Mouse (Mus musculus) neural tube, embryonic 10.5 days (tissue): ENCODE data around the gene Rims3.

Source experiments
- DNase-seq: peaks from one replicate; pipeline ENCODE4 v3.0.0-alpha.2; 2017; ENCODE audit warnings: low spot score; ENCODE audit errors: extremely low spot score

Gene Rims3

GRCm38 (mm10) chr4:120854588-120855319, at the start of gene Rims3:
TSS of gene Rims3 (plus strand) at chr4:120854816.
- DNase-seq, result peak; percentile 73

- DNase-seq, result no peak
These were observed 48.8 kb upstream of the Rims3 start for GRCm38 (mm10) chr4:120805816-120806215.

GRCm38 (mm10) chr4:120813762-120814161, 40.9 kb upstream of the Rims3 start:
- no peak for DNase-seq

- DNase-seq, result no peak
These were observed 40.4 kb upstream of the Rims3 start for GRCm38 (mm10) chr4:120814171-120814570.

- no peak for DNase-seq
These were observed 39.5 kb upstream of the Rims3 start for GRCm38 (mm10) chr4:120815163-120815562.

- peak; percentile 66 for DNase-seq
These were observed 38.8 kb upstream of the Rims3 start for GRCm38 (mm10) chr4:120815622-120816334.

GRCm38 (mm10) chr4:120817002-120817774, 37.4 kb upstream of the Rims3 start:
- DNase-seq, result no peak

GRCm38 (mm10) chr4:120817951-120818350, 36.7 kb upstream of the Rims3 start:
- DNase-seq, result no peak

- DNase-seq, result no peak
These were observed 35.3 kb upstream of the Rims3 start for GRCm38 (mm10) chr4:120819296-120819695.

- no peak for DNase-seq
These were observed 34.7 kb upstream of the Rims3 start for GRCm38 (mm10) chr4:120819871-120820270.

- no peak for DNase-seq
These were observed 32.3 kb upstream of the Rims3 start for GRCm38 (mm10) chr4:120822191-120822911.

- peak; percentile 93 for DNase-seq
These were observed 29.5 kb upstream of the Rims3 start for GRCm38 (mm10) chr4:120825100-120825553.

- peak; percentile 96 for DNase-seq
These were observed 28.9 kb upstream of the Rims3 start for GRCm38 (mm10) chr4:120825577-120826326.

- DNase-seq, result peak; percentile 13
These were observed 28.2 kb upstream of the Rims3 start for GRCm38 (mm10) chr4:120826418-120826817.

GRCm38 (mm10) chr4:120830767-120831166, 23.8 kb upstream of the Rims3 start:
- DNase-seq, result no peak

- no peak for DNase-seq
These were observed 23.1 kb upstream of the Rims3 start, which contains the start of gene Nfyc for GRCm38 (mm10) chr4:120831472-120831871. TSS of gene Nfyc (minus strand) at chr4:120831572.

GRCm38 (mm10) chr4:120841342-120841741, 13.3 kb upstream of the Rims3 start:
- DNase-seq, result no peak

- DNase-seq, result no peak
These were observed 10.1 kb upstream of the Rims3 start for GRCm38 (mm10) chr4:120844423-120845082.

GRCm38 (mm10) chr4:120845098-120845497, 9.5 kb upstream of the Rims3 start:
- no peak for DNase-seq

GRCm38 (mm10) chr4:120848909-120849308, 5.7 kb upstream of the Rims3 start:
- no peak for DNase-seq
